Mouse (Mus musculus): ENCODE results near the gene Nelfe. TPM values are rescaled to one million over a fixed set of nuclear protein-coding genes. Genes with fewer than 3 reads are reported as not detected.
"Not testable (repeated sequence)": the region's sequence is repeated elsewhere in the genome, so short reads cannot be mapped to it uniquely, and the experiment has no call there.

Gene Nelfe
- polyA plus RNA-seq (2015; fragmentation: Nextera tagmentation; extraction: Ambion mirVana), result 79.8 and 86.5 TPM in 2 replicates

DNA sequence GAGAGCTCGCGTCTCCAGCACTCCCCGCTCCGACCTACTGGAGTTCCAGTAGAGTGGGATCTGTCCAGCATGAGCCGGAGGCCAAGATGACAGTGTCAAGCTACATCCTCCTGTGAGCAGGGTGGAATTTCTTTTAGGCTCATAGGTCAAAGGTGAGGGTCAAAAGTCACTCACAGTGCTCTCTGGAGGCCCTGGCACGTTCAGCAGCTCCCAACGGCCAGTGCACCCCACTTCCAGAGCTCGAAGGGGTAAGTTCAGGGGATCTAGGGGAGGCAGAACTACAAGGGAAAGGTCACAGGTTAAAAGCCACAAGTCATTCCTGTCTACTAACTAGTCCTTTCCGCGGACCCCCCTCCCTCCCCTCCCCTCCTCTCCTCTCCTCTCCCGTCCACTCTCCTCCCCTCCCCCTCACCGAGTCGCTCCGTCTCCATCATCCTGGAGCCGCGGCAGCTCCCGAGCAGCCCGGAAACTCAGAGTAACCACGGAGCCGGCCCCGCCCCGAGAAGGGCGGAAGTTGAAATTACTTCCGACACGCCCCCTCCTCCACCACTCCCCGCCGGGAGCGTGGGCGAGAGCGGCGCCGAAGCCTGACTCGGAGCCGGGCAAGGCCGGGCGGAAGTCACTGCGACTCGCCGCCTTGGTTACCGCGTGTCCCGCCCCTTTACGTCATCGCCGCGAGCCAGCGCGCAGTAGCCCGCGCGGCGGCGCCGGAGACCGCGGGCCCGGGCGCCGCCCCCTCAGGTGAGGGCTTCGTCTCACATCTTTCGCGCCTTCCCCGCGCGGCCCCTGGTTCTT, at the start of gene Nelfe, which contains the start of gene Skiv2l:
Gene Nelfe (plus strand): TSS at position 670 of the 795 bp plus-strand sequence.
Gene Skiv2l (minus strand): TSS at position 489 of the 795 bp plus-strand sequence.
- under 1% methylated on average over 59 of the region's 65 CpGs for WGBS
- peaks cover 26% of the 10 kb centered on the region for H3K36me3 ChIP-seq (ENCODE audit: control insufficient read depth, insufficient read depth, low read length)

DNA sequence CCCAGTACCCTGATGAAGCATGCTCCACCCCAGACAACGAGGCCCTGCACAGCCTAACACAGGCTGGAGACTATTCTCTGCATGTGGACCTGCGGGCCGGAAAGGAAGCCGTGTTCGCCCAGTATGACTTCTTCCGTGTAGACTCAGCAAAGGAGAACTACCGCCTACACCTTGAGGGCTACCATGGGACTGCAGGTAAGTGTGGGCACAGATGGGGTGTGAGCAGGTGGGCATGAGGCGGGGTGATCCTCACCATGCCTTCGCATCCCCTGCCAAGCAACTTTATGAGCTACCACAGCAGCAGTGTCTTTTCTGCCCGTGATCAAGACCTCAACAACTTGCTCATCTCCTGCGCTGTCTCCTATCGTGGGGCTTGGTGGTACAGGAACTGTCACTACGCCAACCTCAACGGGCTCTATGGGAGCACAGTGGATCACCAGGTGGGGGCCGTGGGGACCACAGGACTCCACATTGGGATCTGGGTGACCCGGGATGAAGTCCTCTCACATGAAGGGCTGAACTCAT, 49.3 kb upstream of the Nelfe start:
- not testable (repeated sequence) for H3K36me3 ChIP-seq (ENCODE audit: control insufficient read depth, insufficient read depth, low read length); ATAC-seq; H3K9ac ChIP-seq (ENCODE audit: low read depth, low read length); H3K4me3 ChIP-seq (ENCODE audit: low read depth, low read length); H3K27ac ChIP-seq (ENCODE audit: low read length); H3K27me3 ChIP-seq (ENCODE audit: control insufficient read depth, insufficient read depth, low read depth, low read length); H3K4me1 ChIP-seq (ENCODE audit: control insufficient read depth, insufficient read depth, low read length); H3K4me2 ChIP-seq (ENCODE audit: low read length); H3K9me3 ChIP-seq (replicated peaks; ENCODE audit: control insufficient read depth, low read length, poor library complexity, severe bottlenecking)
- WGBS, result 93% methylated on average over 16 of the region's 16 CpGs

More for the DNA sequence above, at the start of gene Nelfe, which contains the start of gene Skiv2l:
- ATAC-seq, result peak; percentile 97
- peak within 1 kb of the TSS; percentile 86 for H3K9ac ChIP-seq (ENCODE audit: low read depth, low read length)
- peak within 1 kb of the TSS; percentile 86 for H3K4me2 ChIP-seq (ENCODE audit: low read length)
- H3K9me3 ChIP-seq (replicated peaks; ENCODE audit: control insufficient read depth, low read length, poor library complexity, severe bottlenecking), result no peaks in the 10 kb centered on the region
- H3K4me3 ChIP-seq (ENCODE audit: low read depth, low read length), result peak within 1 kb of the TSS; percentile 84
- H3K27ac ChIP-seq (ENCODE audit: low read length), result peak within 1 kb of the TSS; percentile 73
- H3K4me1 ChIP-seq (ENCODE audit: control insufficient read depth, insufficient read depth, low read length), result peaks cover 19% of the 10 kb centered on the region
- H3K27me3 ChIP-seq (ENCODE audit: control insufficient read depth, insufficient read depth, low read depth, low read length), result no peaks in the 10 kb centered on the region

DNA sequence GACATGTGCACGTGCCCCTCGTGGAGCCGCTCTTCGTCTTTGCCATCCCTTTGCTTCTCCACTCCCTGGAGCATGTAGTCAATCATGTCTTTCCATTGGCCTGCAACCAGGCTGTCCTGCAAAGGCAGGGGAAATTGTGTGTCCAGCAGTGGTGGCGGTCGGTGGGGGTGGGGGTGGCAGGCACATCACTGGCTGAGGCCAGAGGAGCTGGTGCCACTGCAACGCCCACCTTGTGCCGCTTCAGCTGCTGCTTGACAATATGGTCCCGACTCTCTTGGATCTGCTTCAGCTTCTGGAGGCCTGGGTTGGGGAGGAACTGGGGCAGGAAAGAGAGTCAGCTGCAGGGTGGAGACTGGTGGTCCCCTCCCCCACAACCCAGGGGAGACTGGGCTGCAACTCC, 47.4 kb upstream of the Nelfe start:
- not testable (repeated sequence) for H3K4me3 ChIP-seq (ENCODE audit: low read depth, low read length); H3K9me3 ChIP-seq (replicated peaks; ENCODE audit: control insufficient read depth, low read length, poor library complexity, severe bottlenecking); H3K9ac ChIP-seq (ENCODE audit: low read depth, low read length); H3K4me2 ChIP-seq (ENCODE audit: low read length); H3K27me3 ChIP-seq (ENCODE audit: control insufficient read depth, insufficient read depth, low read depth, low read length); H3K27ac ChIP-seq (ENCODE audit: low read length); H3K36me3 ChIP-seq (ENCODE audit: control insufficient read depth, insufficient read depth, low read length); ATAC-seq; H3K4me1 ChIP-seq (ENCODE audit: control insufficient read depth, insufficient read depth, low read length)
- WGBS, result 92% methylated on average over 9 of the region's 9 CpGs

DNA sequence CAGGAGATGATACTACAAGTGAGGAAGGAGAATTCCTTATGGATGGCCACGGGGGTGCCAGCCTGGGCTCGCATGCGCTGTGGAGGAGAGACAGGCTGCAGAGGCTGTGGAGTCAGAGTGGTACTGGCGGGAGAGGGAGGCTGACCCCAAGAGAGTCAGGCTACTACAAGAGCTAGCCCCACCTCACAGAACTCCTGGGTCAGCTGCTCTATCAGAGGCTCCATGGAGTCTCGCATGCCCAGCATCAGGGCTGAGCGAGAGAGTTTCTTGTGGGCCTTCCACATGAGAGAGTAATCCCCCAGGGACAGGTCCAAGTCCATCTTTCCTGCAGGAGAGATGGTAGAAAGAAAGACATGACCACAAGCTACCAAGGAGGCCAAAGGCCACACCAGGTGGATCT, 46.8 kb upstream of the Nelfe start:
- not testable (repeated sequence) for H3K4me1 ChIP-seq (ENCODE audit: control insufficient read depth, insufficient read depth, low read length); H3K9me3 ChIP-seq (replicated peaks; ENCODE audit: control insufficient read depth, low read length, poor library complexity, severe bottlenecking); H3K4me2 ChIP-seq (ENCODE audit: low read length); ATAC-seq; H3K36me3 ChIP-seq (ENCODE audit: control insufficient read depth, insufficient read depth, low read length); H3K9ac ChIP-seq (ENCODE audit: low read depth, low read length); H3K27me3 ChIP-seq (ENCODE audit: control insufficient read depth, insufficient read depth, low read depth, low read length); H3K27ac ChIP-seq (ENCODE audit: low read length); H3K4me3 ChIP-seq (ENCODE audit: low read depth, low read length)
- WGBS, result 98% methylated on average over 6 of the region's 6 CpGs

DNA sequence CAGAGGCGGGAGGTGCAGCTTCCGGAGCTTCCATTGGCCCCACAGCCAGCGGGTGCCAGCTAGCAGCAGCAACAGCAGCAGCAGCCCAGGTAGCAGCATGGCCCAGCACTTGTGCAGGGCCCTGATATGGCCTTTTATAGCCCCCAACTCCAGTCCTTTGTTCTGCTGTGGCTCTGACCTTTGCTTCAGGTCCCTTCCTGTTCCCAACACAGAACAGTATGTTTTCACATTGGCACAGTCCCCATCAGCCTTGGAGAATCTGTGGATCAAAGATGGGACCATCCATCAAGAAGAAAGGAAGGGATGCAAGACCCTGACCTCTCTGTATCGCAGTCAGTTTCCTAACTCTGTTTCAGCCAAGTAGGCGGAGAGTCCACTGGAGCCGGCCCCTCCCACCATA, 45.9 kb upstream of the Nelfe start, which contains the start of gene Cyp21a1:
Gene Cyp21a1 (minus strand): TSS at position 261 of the 400 bp plus-strand sequence.
- H3K4me1 ChIP-seq (ENCODE audit: control insufficient read depth, insufficient read depth, low read length); H3K4me3 ChIP-seq (ENCODE audit: low read depth, low read length); H3K27ac ChIP-seq (ENCODE audit: low read length); H3K9ac ChIP-seq (ENCODE audit: low read depth, low read length); ATAC-seq; H3K27me3 ChIP-seq (ENCODE audit: control insufficient read depth, insufficient read depth, low read depth, low read length); H3K4me2 ChIP-seq (ENCODE audit: low read length); H3K36me3 ChIP-seq (ENCODE audit: control insufficient read depth, insufficient read depth, low read length); H3K9me3 ChIP-seq (replicated peaks; ENCODE audit: control insufficient read depth, low read length, poor library complexity, severe bottlenecking): not testable (repeated sequence)
- WGBS, result 81% methylated on average over 3 of the region's 6 CpGs

DNA sequence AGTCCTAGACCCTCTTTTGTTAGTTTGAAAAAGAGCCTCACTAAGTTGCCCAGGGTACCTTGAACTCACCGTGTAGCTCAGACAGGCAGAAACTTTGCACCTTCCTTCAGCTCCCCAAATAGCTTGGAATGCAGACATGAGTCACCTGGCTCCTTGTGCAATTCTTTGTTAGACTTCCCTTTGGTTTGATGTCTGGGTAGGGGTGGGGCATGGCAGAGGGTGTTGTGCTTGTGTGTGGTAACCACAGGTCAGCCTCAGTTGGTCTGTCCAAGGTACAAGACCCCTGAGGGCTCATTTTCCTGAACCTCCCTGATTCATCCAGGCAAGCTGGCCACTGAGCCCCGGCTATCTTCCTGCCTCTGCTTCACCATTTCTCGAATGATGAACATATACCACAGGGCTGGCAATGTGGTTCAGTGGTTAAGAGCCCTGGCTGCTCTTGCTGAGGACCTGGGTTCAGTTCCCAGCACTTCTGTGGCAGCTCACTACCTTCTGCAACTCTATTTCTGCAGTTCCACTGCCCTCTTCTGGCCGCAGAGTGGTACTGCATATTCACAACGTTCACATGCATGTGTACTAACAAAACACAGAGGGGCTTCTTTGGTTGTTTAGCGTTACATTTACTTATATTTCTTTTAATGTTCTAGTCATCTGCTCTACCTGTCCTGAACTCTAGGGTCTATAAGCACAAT, 45.2 kb upstream of the Nelfe start:
- Histone ChIP-seq H3K4me1 (ENCODE audit: control insufficient read depth, insufficient read depth, low read length) (no peaks in the 10 kb centered on the region), H3K27ac (ENCODE audit: low read length) (no peak overlapping the region), H3K9me3 (replicated peaks; ENCODE audit: control insufficient read depth, low read length, poor library complexity, severe bottlenecking) (no peaks in the 10 kb centered on the region), H3K27me3 (ENCODE audit: control insufficient read depth, insufficient read depth, low read depth, low read length) (no peaks in the 10 kb centered on the region), H3K4me3 (ENCODE audit: low read depth, low read length) (no peak overlapping the region), H3K36me3 (ENCODE audit: control insufficient read depth, insufficient read depth, low read length) (no peaks in the 10 kb centered on the region), H3K4me2 (ENCODE audit: low read length) (no peak overlapping the region), H3K9ac (ENCODE audit: low read depth, low read length) (no peak overlapping the region)
- WGBS, result 76% methylated on average over 6 of the region's 6 CpGs
- no peak for ATAC-seq

DNA sequence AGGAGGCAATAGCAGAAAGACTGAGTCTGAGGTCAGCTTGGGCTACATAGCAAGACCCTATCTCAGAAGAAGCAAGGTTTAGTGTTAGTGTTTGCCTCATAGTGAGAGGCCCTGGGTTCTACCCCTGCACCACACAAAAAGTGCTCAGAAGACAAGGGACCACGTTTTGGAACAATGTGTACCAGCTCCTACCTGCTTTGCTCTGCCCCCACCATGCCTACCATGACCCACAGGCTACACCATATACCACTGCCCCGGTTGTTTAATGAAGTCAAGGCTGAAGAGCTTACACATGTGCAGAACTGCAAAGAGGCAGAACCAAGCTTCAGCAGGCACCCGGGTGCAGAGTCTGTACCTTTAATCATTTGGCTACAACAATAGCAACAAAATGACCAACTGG, 43.0 kb upstream of the Nelfe start:
- Histone ChIP-seq H3K4me3 (ENCODE audit: low read depth, low read length) (no peak overlapping the region), H3K9ac (ENCODE audit: low read depth, low read length) (no peak overlapping the region)
- no peak for ATAC-seq

DNA sequence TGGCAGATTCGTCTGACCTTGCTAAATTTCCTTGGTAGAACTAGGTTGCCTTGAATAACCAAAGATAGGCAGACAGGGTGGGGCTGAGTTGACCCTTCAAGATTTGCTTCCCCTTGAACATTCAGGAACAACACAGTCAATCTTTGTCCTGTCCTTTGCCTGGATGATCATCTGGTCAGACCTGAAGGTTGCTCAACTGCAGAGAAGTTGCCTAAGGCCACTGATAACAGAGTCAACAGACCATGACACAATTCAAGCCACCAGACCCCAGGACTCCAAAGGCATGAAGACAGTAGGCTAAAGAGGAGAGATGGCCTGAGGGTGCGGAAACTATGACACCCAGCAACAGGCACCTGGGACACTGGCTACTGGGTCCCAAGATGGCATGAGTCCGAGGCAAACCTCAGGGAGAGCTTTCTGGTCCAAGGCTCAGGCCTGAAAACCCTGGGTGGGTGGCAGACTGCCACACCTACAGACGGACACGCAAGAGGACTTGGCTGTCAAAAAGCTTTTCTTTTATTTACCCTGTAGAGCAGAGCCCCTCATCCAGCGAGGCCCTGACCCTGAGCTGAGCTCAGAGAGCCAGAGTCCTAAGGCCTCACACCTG, 41.5 kb upstream of the Nelfe start:
- Histone ChIP-seq H3K27me3 (ENCODE audit: control insufficient read depth, insufficient read depth, low read depth, low read length) (no peaks in the 10 kb centered on the region), H3K27ac (ENCODE audit: low read length) (no peak overlapping the region), H3K9me3 (replicated peaks; ENCODE audit: control insufficient read depth, low read length, poor library complexity, severe bottlenecking) (no peaks in the 10 kb centered on the region), H3K4me1 (ENCODE audit: control insufficient read depth, insufficient read depth, low read length) (no peaks in the 10 kb centered on the region), H3K4me3 (ENCODE audit: low read depth, low read length) (no peak overlapping the region), H3K9ac (ENCODE audit: low read depth, low read length) (no peak overlapping the region), H3K4me2 (ENCODE audit: low read length) (no peak overlapping the region), H3K36me3 (ENCODE audit: control insufficient read depth, insufficient read depth, low read length) (no peaks in the 10 kb centered on the region)
- 84% methylated on average over 6 of the region's 6 CpGs for WGBS
- ATAC-seq, result no peak

More for the DNA sequence above, 43.0 kb upstream of the Nelfe start:
- no peaks in the 10 kb centered on the region for H3K4me1 ChIP-seq (ENCODE audit: control insufficient read depth, insufficient read depth, low read length)
- 66% methylated on average over 3 of the region's 3 CpGs for WGBS
- H3K9me3 ChIP-seq (replicated peaks; ENCODE audit: control insufficient read depth, low read length, poor library complexity, severe bottlenecking), result no peaks in the 10 kb centered on the region
- H3K36me3 ChIP-seq (ENCODE audit: control insufficient read depth, insufficient read depth, low read length), result no peaks in the 10 kb centered on the region
- no peak overlapping the region for H3K27ac ChIP-seq (ENCODE audit: low read length)
- no peak overlapping the region for H3K4me2 ChIP-seq (ENCODE audit: low read length)
- no peaks in the 10 kb centered on the region for H3K27me3 ChIP-seq (ENCODE audit: control insufficient read depth, insufficient read depth, low read depth, low read length)

Measured in midbrain, embryonic 16.5 days (tissue).